Mouse (Mus musculus) stomach, postnatal 0 days (tissue): ENCODE data around the gene Ly6f. TPM values are rescaled to one million over a fixed set of nuclear protein-coding genes. Genes with fewer than 3 reads are reported as not detected.

ENCODE experiments used
- ATAC-seq: fragments of 200-750 bp; cut with Nextera tagmentation; 2 replicates; pipeline ENCODE4 v1.8.0; 2017; ENCODE audit not compliant: low FRiP score, low TSS enrichment
- DNase-seq: peaks from one replicate; pipeline ENCODE4 v3.0.0-alpha.2; 2016; ENCODE audit warnings: low spot score
- H3K27ac ChIP-seq: fragments of 300-500 bp; sonication (generic); replicated peaks from 2 replicates; pipeline ENCODE4 v1.5.1; 2014; ENCODE audit warnings: mild to moderate bottlenecking, control low read depth
- H3K27me3 ChIP-seq: fragments of 300-500 bp; sonication (generic); 2 replicates; pipeline ENCODE4 v1.6.1; 2014; ENCODE audit warnings: low read length; ENCODE audit not compliant: control insufficient read depth, insufficient read depth
- H3K36me3 ChIP-seq: fragments of 300-500 bp; sonication (generic); 2 replicates; pipeline ENCODE4 v1.6.1; 2014; ENCODE audit warnings: low read length, mixed read lengths; ENCODE audit not compliant: control insufficient read depth, insufficient read depth
- H3K4me1 ChIP-seq: fragments of 300-500 bp; sonication (generic); replicated peaks from 2 replicates; pipeline ENCODE4 v1.6.1; 2014; ENCODE audit warnings: antibody characterized with exemption; ENCODE audit not compliant: control insufficient read depth, insufficient read depth
- H3K4me2 ChIP-seq: fragments of 300-500 bp; sonication (generic); replicated peaks from 2 replicates; pipeline ENCODE4 v1.6.1; 2014; ENCODE audit warnings: low read depth, mild to moderate bottlenecking, control low read depth, moderate library complexity
- H3K4me3 ChIP-seq: fragments of 300-500 bp; sonication (generic); 2 replicates; pipeline ENCODE4 v1.5.1; 2014; ENCODE audit warnings: low read depth, low read length, control low read depth
- H3K9ac ChIP-seq: fragments of 300-500 bp; sonication (generic); 2 replicates; pipeline ENCODE4 v1.6.1; 2014; ENCODE audit warnings: mild to moderate bottlenecking, low read length, control low read depth, mixed read lengths
- H3K9me3 ChIP-seq: fragments of 300-500 bp; sonication (generic); 2 replicates; pipeline ENCODE4 v1.6.1; 2016; ENCODE audit warnings: low read length; ENCODE audit not compliant: control insufficient read depth
- CTCF ChIP-seq: IDR thresholded peaks from 2 replicates; pipeline ENCODE4 v1.5.1; 2016; ENCODE audit warnings: antibody characterized with exemption, low read depth, mild to moderate bottlenecking, moderate library complexity
- EP300 ChIP-seq: optimal IDR thresholded peaks from 2 replicates; pipeline ENCODE3; 2016; ENCODE audit warnings: antibody characterized with exemption
- WGBS: fragments of 180-500 bp; shearing (Covaris S2); extraction: QIAGEN DNeasy Blood & Tissue Kit; methylation state at CpG from one replicate; pipeline ENCODE4 v1.1.7; 2014; 5-methylcytosine and 5-hydroxymethylcytosine counted together
- polyA plus RNA-seq: library from polyadenylated mRNA; unstranded; fragments of >200 nt; fragmentation: Nextera tagmentation; extraction: Ambion mirVana; gene quantifications from 2 replicates; pipeline ENCODE4 v1.2.1, GENCODE M21; 2015

Ly6f gene
- polyA plus RNA-seq, 1 experiment from 2014 or later: not detected

DNA sequence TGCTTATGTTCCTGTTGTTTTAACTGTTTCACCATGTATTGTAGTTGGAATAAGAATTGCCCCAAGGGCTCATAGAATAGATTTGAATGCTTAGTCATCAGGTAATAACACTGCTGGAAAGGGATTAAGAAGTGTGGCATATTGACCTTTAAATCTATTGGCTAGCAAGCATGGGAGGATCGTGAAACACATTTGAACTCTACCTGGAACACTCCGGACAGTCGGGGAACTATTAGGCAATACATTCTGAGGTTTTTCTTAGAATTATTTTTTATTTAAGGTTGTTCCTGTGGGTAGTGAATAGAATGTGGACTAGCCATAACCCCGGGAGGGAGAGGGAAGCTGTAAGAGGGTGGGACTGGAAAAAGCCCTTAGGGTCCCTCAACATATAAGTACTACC, 41.0 kb downstream of the Ly6f start:
- Histone ChIP-seq H3K27me3 (no peaks in the 10 kb centered on the region), H3K27ac (no peak overlapping the region), H3K4me2 (no peak overlapping the region), H3K36me3 (no peaks in the 10 kb centered on the region), H3K9me3 (no peaks in the 10 kb centered on the region), H3K4me1 (no peaks in the 10 kb centered on the region), H3K4me3 (no peak overlapping the region), H3K9ac (no peak overlapping the region)
- ATAC-seq (no peak), DNase-seq (no peak)
- TF ChIP-seq CTCF (no peak), EP300 (no peak)
- WGBS: 89% methylated on average over 4 of the region's 4 CpGs

DNA sequence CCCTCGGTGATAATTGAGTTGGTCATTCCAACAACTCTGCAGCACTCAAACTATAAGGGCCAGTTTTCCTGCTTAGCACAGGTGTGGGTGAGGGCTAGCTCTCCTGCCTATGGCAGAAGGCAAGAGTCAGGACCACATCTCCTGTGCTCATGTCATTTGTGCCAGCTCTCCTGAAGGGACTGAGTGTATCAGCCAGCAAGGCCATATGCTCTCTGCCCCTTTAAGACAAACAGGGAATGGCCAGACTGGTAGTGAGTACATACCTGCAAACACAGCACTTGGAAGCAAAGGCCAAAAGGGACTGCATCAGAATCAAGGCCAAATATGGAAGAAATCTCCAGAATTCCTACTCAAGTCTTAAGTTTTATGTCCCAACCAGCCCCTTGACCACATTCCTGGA, 41.7 kb downstream of the Ly6f start:
- Histone ChIP-seq H3K4me1 (no peaks in the 10 kb centered on the region), H3K4me2 (no peak overlapping the region), H3K9ac (no peak overlapping the region), H3K36me3 (no peaks in the 10 kb centered on the region), H3K27me3 (no peaks in the 10 kb centered on the region), H3K4me3 (no peak overlapping the region), H3K9me3 (no peaks in the 10 kb centered on the region), H3K27ac (no peak overlapping the region)
- DNase-seq (no peak), ATAC-seq (no peak)
- WGBS: 100% methylated on average over 1 of the region's 1 CpGs
- no peak for TF ChIP-seq CTCF

DNA sequence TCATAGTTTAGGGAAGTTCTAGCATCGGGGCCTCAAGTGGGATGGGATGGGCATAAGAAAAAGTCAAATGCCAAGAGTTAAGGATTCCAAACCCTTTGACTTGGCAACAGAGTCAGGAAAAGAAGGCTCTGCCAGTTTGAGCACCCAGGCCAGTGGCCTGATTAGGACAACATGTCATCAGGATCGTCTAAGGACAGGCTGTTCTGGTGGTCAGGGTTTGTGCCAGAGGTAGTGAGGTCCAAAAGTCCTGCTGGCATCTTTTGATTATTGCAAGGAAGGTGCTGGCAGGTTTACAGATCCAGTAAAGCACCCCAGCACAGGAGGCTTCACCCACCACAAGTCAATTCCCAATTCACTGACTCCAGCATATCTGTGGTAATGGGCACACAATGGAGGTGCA, 46.2 kb downstream of the Ly6f start:
- 88% methylated on average over 2 of the region's 2 CpGs for WGBS
- Histone ChIP-seq H3K27ac (no peak overlapping the region), H3K4me3 (no peak overlapping the region), H3K36me3 (no peaks in the 10 kb centered on the region), H3K9ac (no peak overlapping the region), H3K27me3 (no peaks in the 10 kb centered on the region), H3K4me1 (no peaks in the 10 kb centered on the region), H3K4me2 (no peak overlapping the region), H3K9me3 (no peaks in the 10 kb centered on the region)
- ATAC-seq (no peak), DNase-seq (no peak)
- TF ChIP-seq CTCF (no peak), EP300 (no peak)

DNA sequence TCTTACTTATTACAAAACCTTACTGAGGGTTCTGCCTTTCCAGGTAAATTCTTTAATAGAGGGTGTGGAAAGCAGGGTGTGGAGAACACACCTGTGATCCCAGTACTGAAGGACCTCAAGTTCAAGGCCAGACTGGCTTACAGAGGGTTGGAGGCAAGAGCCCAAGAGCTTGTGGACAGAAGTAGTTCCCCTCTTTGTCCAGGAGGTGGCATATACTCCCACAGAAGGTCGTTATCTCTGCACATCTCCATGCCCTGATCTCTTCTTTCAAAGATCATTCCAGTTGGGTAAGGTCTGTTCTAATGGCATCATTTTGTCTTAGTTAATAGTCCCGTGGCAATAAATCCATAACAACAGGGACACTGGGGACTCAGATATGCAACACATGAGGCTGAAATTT, 49.0 kb downstream of the Ly6f start:
- Histone ChIP-seq H3K9me3 (no peaks in the 10 kb centered on the region), H3K36me3 (no peaks in the 10 kb centered on the region), H3K9ac (no peak overlapping the region), H3K4me3 (no peak overlapping the region), H3K4me2 (no peak overlapping the region), H3K4me1 (no peaks in the 10 kb centered on the region), H3K27me3 (no peaks in the 10 kb centered on the region), H3K27ac (no peak overlapping the region)
- DNase-seq: no peak
- no peak for TF ChIP-seq EP300
- TF ChIP-seq CTCF: peak; percentile 55
- no peak for ATAC-seq
- WGBS: 41% methylated on average over 2 of the region's 2 CpGs

DNA sequence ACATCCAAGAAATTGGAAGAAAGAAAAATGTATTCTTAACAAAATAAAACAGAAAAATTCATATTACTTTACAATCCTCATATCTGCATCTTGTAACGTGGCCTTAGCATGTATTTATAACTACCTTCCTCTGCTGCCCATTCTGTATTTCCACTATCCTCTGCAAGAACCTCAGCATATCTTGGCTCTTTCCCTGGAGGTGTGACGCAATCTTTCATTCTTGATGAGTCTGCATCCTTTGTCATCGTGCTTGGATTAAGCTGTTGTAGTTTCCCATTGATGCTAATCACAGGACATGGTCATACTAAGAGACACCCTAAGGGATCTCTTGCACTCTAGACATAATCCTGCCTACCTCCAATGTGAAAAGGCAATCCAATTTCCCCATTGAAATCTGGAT, 50.4 kb downstream of the Ly6f start:
- H3K9ac ChIP-seq: no peak overlapping the region
- no peaks in the 10 kb centered on the region for H3K27me3 ChIP-seq
- TF ChIP-seq EP300 (no peak), CTCF (no peak)
- no peaks in the 10 kb centered on the region for H3K4me1 ChIP-seq
- no peak overlapping the region for H3K4me3 ChIP-seq
- no peak overlapping the region for H3K27ac ChIP-seq
- DNase-seq: no peak
- ATAC-seq: no peak
- no peaks in the 10 kb centered on the region for H3K9me3 ChIP-seq
- WGBS: 85% methylated on average over 3 of the region's 3 CpGs
- no peaks in the 10 kb centered on the region for H3K36me3 ChIP-seq
- H3K4me2 ChIP-seq: no peak overlapping the region

DNA sequence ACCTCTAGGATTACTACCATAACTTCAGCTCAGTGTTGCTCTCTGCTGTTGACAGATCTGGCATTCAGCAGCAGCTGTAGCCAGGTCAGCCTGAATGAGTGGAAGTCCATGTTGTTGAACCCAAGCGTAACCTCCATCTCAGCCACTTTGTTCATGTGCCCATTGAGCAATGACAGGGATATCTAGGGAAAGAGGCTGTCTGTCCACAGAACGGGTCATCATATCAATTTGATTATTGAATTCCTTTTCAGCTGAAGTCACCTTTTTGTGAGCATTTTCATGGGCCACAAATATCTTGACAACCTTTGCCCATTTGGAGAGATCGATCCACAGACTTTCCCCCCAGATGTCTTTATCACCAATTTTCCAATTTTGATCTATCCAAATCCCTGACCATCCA, 51.9 kb downstream of the Ly6f start:
- Histone ChIP-seq H3K36me3 (no peaks in the 10 kb centered on the region), H3K9ac (no peak overlapping the region), H3K4me2 (no peak overlapping the region), H3K4me1 (no peaks in the 10 kb centered on the region), H3K4me3 (no peak overlapping the region), H3K27ac (no peak overlapping the region), H3K27me3 (no peaks in the 10 kb centered on the region), H3K9me3 (no peaks in the 10 kb centered on the region)
- no peak for TF ChIP-seq CTCF
- TF ChIP-seq EP300: no peak
- ATAC-seq: no peak
- 80% methylated on average over 3 of the region's 3 CpGs for WGBS
- no peak for DNase-seq

Other genes with a start within 250 kb of the Ly6f start
- gene Ly6c1, start 219.6 kb upstream of the Ly6f start, polyA plus RNA-seq: 34.4 and 37.0 TPM in 2 replicates
- 1.0 and 1.6 TPM in 2 replicates for gene Ly6c2, start 156.5 kb upstream of the Ly6f start, polyA plus RNA-seq
- not detected in 2 replicates for gene Ly6g, start 113.2 kb upstream of the Ly6f start, polyA plus RNA-seq
- gene BC025446, start 52.0 kb upstream of the Ly6f start, polyA plus RNA-seq: 0.44 and 0.65 TPM in 2 replicates